1 mouse cellular context compared by ENCODE assay signal in the genomic region with DNA sequence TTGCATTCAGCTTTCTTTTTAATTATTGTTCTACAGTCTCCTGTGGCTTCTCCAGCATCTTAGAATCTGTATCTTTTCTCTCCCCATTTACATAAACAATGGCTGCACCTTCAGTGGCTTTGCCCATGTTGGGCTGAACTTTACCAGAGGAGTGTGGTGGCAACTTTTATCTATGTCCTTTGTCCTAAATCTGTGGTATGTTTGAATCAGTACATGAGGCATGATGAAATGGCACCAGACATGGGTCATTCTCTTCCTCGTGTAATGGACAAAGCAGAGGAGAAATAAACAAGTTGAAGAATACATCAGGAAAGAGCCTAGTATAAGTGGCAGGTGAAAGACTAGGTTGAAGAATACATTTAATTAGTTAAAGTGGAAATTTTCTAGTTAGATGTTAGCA.
TF ChIP-seq lines count a peak whose summit lies in the region.

No protein-coding gene starts in this region.

TF ChIP-seq in CH12.LX, 34 proteins besides CTCF, POLR2A, EP300 and RAD21:
- TF ChIP-seq E2F4 (IDR thresholded peaks at IDR 0.05; ENCODE audit: insufficient replicate concordance, low read depth, low read length) = no peak
- no peak for TF ChIP-seq NRF1 (IDR thresholded peaks at IDR 0.05; ENCODE audit: low read depth, low read length)
- no peak for TF ChIP-seq MEF2A (IDR thresholded peaks at IDR 0.05; ENCODE audit: borderline replicate concordance, low read depth, low read length)
- no peak for TF ChIP-seq IRF4 (IDR thresholded peaks at IDR 0.05; ENCODE audit: low read depth, low read length)
- no peak for TF ChIP-seq MXI1 (IDR thresholded peaks at IDR 0.05; ENCODE audit: low read depth, low read length)
- TF ChIP-seq UBTF (IDR thresholded peaks at IDR 0.05; ENCODE audit: low read depth, low read length) = no peak
- TF ChIP-seq SIN3A (IDR thresholded peaks at IDR 0.05; ENCODE audit: low read length) = no peak
- no peak for TF ChIP-seq USF1 (IDR thresholded peaks at IDR 0.05; ENCODE audit: low read depth, low read length)
- TF ChIP-seq GABPA (IDR thresholded peaks at IDR 0.05; ENCODE audit: insufficient replicate concordance, low read depth, low read length) = no peak
- TF ChIP-seq RCOR1 (conservative IDR thresholded peaks at IDR 0.05; ENCODE audit: low read depth, low read length) = no peak
TF ChIP-seq in CH12.LX: peak in this region for 0.
